In the genomic region with DNA sequence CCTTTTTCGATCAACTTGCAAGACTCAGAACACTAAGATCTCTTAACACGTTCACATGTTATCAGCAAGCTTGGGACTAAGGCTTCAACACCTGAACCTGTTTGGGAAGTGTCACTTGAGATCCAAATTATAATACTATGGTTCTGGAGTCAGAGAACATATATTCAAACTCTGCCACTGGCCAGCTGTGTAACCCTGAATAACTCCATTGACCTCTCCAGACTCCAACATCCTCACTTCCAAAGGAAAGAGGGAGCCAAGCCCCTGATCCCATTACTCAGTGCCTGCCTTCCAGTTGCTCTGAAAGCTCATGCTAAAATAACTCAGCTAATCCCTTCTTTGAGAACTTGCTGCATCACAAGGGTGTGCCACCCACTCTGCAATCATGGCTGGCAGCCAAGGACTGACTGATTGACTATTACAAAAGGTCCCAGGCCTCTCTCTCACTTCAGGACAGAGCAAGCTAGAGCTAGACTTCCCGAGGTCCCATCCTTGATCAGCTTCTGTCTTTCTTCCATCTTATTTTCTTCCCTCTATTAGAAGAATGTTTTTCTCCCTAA, we compare ENCODE assay signal across 10 mouse cellular contexts. TPM values are rescaled to one million over a fixed set of nuclear protein-coding genes. Genes with fewer than 3 reads are reported as not detected.
DNase-seq lines count a peak whose midpoint lies in the region; TF ChIP-seq lines count a peak whose summit lies in the region.
"Had no signal": no experiment of that assay in that cellular context is flagged by ENCODE, and none has a peak within 500 bp of the region (broad histone marks: within the 10 kb centered on the region; RNA-seq: fewer than 3 reads in every experiment).

No protein-coding gene starts in this region.

- peak; percentile 12 for DNase-seq in embryo, embryonic 10 days (ENCODE audit: low spot score)
- DNase-seq in embryo, embryonic 9.5 days (ENCODE audit: extremely low spot score) = no peak
- peak; percentile 14 to 16 for DNase-seq in lung, adult 18-20 months
- DNase-seq in lung, postnatal 4 days = no peak
- peak; percentile 32 for DNase-seq in gastrocnemius, adult 2 months
- peak; percentile 39 to 41 for DNase-seq in right cerebral cortex, postnatal 10 days (ENCODE audit: low spot score in 2 of 2)
- DNase-seq in cerebellum, adult 8-10 months = no peak
- no peak for DNase-seq in ovary, adult 18-20 months (ENCODE audit: low spot score)

- intact Hi-C loops in gastrocnemius, adult 2 months (cut with DNase I) = no loop called here

- no peak overlapping the region for H3K27ac ChIP-seq in gastrocnemius, adult 2 months
- H3K27ac ChIP-seq: lung, embryonic 15.5 days had no signal

- no peak for TF ChIP-seq CTCF in gastrocnemius, adult 2 months (IDR thresholded peaks at IDR 0.05)

- no peak overlapping the region for H3K4me3 ChIP-seq in gastrocnemius, adult 2 months
- H3K4me3 ChIP-seq: lung, embryonic 15.5 days had no signal

RNA-seq across cellular contexts. Expression of a gene that starts 58.8 kb away (rescaled TPM):
- total RNA-seq in gastrocnemius, adult 2 months (2021) = not detected
- total RNA-seq: adrenal gland, adult 18-20 months had no signal

Comparison
In these comparisons a context has a peak if more than half of its experiments do, and no peak if none do; other contexts are left out.
1. DNase-seq: peak in embryo, embryonic 10 days (single experiment), lung, adult 18-20 months (2 of 2), gastrocnemius, adult 2 months (single experiment) and right cerebral cortex, postnatal 10 days (2 of 2); none in embryo, embryonic 9.5 days (single experiment), lung, postnatal 4 days (0 of 2), cerebellum, adult 8-10 months (single experiment) and ovary, adult 18-20 months (single experiment).